Mouse (Mus musculus) kidney, embryonic 14.5 days (tissue): ENCODE results near the gene Ccdc155. TPM values are rescaled to one million over a fixed set of nuclear protein-coding genes. Genes with fewer than 3 reads are reported as not detected.
A peak's percentile ranks its signal among the peaks of the same experiment; 100 is the strongest.
"Not testable (repeated sequence)": the region's sequence is repeated elsewhere in the genome, so short reads cannot be mapped to it uniquely, and the experiment has no call there.

Source experiments
- ATAC-seq: fragments of 200-750 bp; cut with Nextera tagmentation; 2 replicates; pipeline ENCODE4 v1.8.0; 2017; ENCODE audit warnings: moderate number of reproducible peaks, mild to moderate bottlenecking, moderate TSS enrichment, moderate library complexity; ENCODE audit not compliant: low FRiP score, low TSS enrichment
- H3K27ac ChIP-seq: fragments of 300-500 bp; sonication (generic); 2 replicates; pipeline ENCODE4 v1.5.1; 2014; ENCODE audit warnings: low read depth, mild to moderate bottlenecking, low read length, moderate library complexity, mixed read lengths
- H3K27me3 ChIP-seq: fragments of 300-500 bp; sonication (generic); 2 replicates; pipeline ENCODE4 v1.6.1; 2014; ENCODE audit warnings: mild to moderate bottlenecking, low read length; ENCODE audit not compliant: control insufficient read depth, insufficient read depth
- H3K36me3 ChIP-seq: fragments of 300-500 bp; sonication (generic); 2 replicates; pipeline ENCODE4 v1.6.1; 2014; ENCODE audit warnings: low read length, mixed read lengths; ENCODE audit not compliant: control insufficient read depth, insufficient read depth
- H3K4me1 ChIP-seq: fragments of 300-500 bp; sonication (generic); 2 replicates; pipeline ENCODE4 v1.6.1; 2014; ENCODE audit warnings: low read length, mixed read lengths; ENCODE audit not compliant: control insufficient read depth, insufficient read depth
- H3K4me2 ChIP-seq: fragments of 300-500 bp; sonication (generic); replicated peaks from 2 replicates; pipeline ENCODE4 v1.6.1; 2014; ENCODE audit warnings: low read depth, mild to moderate bottlenecking, low read length
- H3K4me3 ChIP-seq: fragments of 300-500 bp; sonication (generic); 2 replicates; pipeline ENCODE4 v1.5.1; 2014; ENCODE audit warnings: mild to moderate bottlenecking, low read length
- H3K9ac ChIP-seq: fragments of 300-500 bp; sonication (generic); 2 replicates; pipeline ENCODE4 v1.6.1; 2014; ENCODE audit warnings: low read depth, mild to moderate bottlenecking, low read length, moderate library complexity
- H3K9me3 ChIP-seq: fragments of 300-500 bp; sonication (generic); 2 replicates; pipeline ENCODE4 v1.6.1; 2016; ENCODE audit warnings: low read length; ENCODE audit not compliant: control insufficient read depth
- WGBS: fragments of 180-500 bp; shearing (Covaris S2); extraction: QIAGEN DNeasy Blood & Tissue Kit; methylation state at CpG from one replicate; pipeline ENCODE4 v1.1.7; 2014; 5-methylcytosine and 5-hydroxymethylcytosine counted together
- polyA plus RNA-seq: library from polyadenylated mRNA; unstranded; fragments of >200 nt; fragmentation: Nextera tagmentation; extraction: Ambion mirVana; gene quantifications from 2 replicates; pipeline ENCODE4 v1.2.1, GENCODE M21; 2014

The Ccdc155 gene
- polyA plus RNA-seq, 1 experiment from 2014 or later, result 0.93 TPM

- H3K4me2 ChIP-seq, result no peak overlapping the region
- ATAC-seq, result no peak
- H3K9ac ChIP-seq, result no peak overlapping the region
- H3K27ac ChIP-seq, result no peak overlapping the region
- peaks cover 9% of the 10 kb centered on the region; the same call in 1 of the 2 replicates for H3K4me1 ChIP-seq
- 25% methylated on average over 7 of the region's 7 CpGs for WGBS
- no peaks in the 10 kb centered on the region for H3K36me3 ChIP-seq
- no peak overlapping the region for H3K4me3 ChIP-seq
- H3K27me3 ChIP-seq, result peaks cover 95% of the 10 kb centered on the region
- no peaks in the 10 kb centered on the region for H3K9me3 ChIP-seq
Measured at GRCm38 (mm10) chr7:45178550-45178949, 26.1 kb downstream of the Ccdc155 start.

GRCm38 (mm10) chr7:45176356-45176755, 28.3 kb downstream of the Ccdc155 start:
- Histone ChIP-seq H3K9me3 (no peaks in the 10 kb centered on the region), H3K27me3 (peaks cover 79% of the 10 kb centered on the region), H3K36me3 (no peaks in the 10 kb centered on the region), H3K27ac (no peak overlapping the region), H3K4me3 (peak overlapping the region; percentile 21), H3K9ac (0 out of 2 replicates have a peak overlapping the region, but pooled peaks have one; percentile 7), H3K4me2 (peak overlapping the region; percentile 26), H3K4me1 (peaks cover 5% of the 10 kb centered on the region; the same call in 1 of the 2 replicates)
- no peak for ATAC-seq
- 2% methylated on average over 30 of the region's 31 CpGs for WGBS

DNA sequence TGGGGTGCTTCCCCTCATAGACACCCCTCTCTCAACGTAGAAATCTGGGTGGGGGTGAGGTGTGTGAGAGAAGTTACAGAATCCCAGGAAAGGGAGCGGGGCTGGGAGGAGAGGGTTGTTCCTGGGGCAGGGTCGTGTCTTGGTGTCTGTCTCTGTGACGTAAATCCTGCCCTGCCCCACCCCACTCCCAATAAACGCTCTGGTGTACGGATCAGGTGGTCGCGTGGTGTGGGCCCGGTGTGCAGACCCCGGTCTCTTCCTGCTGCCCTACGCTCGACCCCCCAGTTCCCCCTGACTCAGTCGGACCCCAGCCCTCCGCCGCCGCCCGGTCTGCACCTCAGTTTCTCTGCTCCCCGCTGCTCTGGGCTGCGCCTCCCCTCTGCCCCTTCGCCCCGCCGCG, 28.8 kb downstream of the Ccdc155 start:
- Histone ChIP-seq H3K9ac (0 out of 2 replicates have a peak overlapping the region, but pooled peaks have one; percentile 7), H3K27me3 (peaks cover 75% of the 10 kb centered on the region), H3K4me2 (peak overlapping the region; percentile 26), H3K36me3 (no peaks in the 10 kb centered on the region), H3K4me1 (peaks cover 5% of the 10 kb centered on the region; the same call in 1 of the 2 replicates), H3K27ac (no peak overlapping the region), H3K9me3 (no peaks in the 10 kb centered on the region; the same call in 1 of the 2 replicates), H3K4me3 (peak overlapping the region; percentile 21)
- no peak for ATAC-seq
- WGBS, result 3% methylated on average over 19 of the region's 23 CpGs

GRCm38 (mm10) chr7:45175398-45175797, 29.3 kb downstream of the Ccdc155 start:
- Histone ChIP-seq H3K9ac (no peak overlapping the region), H3K4me3 (no peak overlapping the region), H3K4me1 (peaks cover 5% of the 10 kb centered on the region; the same call in 1 of the 2 replicates), H3K36me3 (no peaks in the 10 kb centered on the region), H3K9me3 (peaks cover 2% of the 10 kb centered on the region), H3K27me3 (peaks cover 69% of the 10 kb centered on the region), H3K27ac (no peak overlapping the region), H3K4me2 (no peak overlapping the region)
- no peak for ATAC-seq
- WGBS, result 2% methylated on average over 13 of the region's 13 CpGs

DNA sequence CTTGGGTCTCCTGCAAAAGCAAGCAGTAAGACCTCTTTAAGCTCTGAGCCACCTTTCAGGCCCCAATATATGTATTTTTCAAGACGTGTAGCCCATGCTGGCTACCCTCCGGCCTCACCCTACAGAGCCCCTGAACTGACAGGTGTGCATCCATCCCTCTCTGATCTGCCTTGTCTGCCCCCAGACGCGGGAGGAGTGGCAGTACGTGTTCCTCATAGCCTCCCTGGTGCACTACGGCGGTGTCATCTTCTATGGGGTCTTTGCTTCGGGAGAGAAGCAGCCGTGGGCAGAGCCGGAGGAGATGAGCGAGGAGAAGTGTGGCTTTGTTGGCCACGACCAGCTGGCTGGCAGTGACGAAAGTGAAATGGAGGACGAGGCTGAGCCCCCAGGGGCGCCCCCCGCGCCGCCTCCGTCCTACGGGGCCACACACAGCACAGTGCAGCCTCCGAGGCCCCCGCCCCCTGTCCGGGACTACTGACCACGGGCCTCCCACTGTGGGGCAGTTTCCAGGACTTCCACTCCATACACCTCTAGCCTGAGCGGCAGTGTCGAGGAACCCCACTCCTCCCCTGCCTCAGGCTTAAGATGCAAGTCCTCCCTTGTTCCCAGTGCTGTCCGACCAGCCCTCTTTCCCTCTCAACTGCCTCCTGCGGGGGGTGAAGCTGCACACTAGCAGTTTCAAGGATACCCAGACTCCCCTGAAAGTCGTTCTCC, 30.0 kb downstream of the Ccdc155 start:
- H3K27ac ChIP-seq, result no peak overlapping the region
- H3K4me1 ChIP-seq, result peaks cover 5% of the 10 kb centered on the region; the same call in 1 of the 2 replicates
- no peaks in the 10 kb centered on the region for H3K36me3 ChIP-seq
- H3K4me3 ChIP-seq, result no peak overlapping the region
- peaks cover 9% of the 10 kb centered on the region for H3K9me3 ChIP-seq
- no peak for ATAC-seq
- no peak overlapping the region for H3K9ac ChIP-seq
- 0 out of 2 replicates have a peak overlapping the region, but pooled peaks have one; percentile 4 for H3K4me2 ChIP-seq
- peaks cover 63% of the 10 kb centered on the region for H3K27me3 ChIP-seq
- 3% methylated on average over 28 of the region's 29 CpGs for WGBS

DNA sequence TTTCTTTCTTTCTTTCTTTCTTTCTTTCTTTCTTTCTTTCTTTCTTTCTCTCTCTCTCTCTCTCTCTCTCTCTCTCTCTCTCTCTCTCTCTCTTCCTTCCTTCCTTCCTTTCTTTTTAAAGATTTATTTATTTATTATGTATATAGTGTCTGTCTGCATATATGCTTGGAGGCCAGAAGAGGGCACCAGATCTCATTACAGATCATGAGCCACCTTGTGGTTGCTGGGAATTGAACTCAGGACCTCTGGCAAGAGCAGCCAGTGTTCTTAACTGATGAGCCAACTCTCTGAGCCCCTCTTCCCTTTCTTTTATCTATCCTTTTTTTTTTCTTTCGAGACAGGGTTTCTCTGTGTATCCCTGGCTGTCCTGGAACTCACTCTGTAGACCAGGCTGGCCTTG, 30.9 kb downstream of the Ccdc155 start:
- 76% methylated on average over 1 of the region's 1 CpGs for WGBS
- ATAC-seq, H3K9ac ChIP-seq, H3K4me2 ChIP-seq, H3K4me3 ChIP-seq, H3K27ac ChIP-seq, H3K4me1 ChIP-seq, H3K36me3 ChIP-seq: not testable (repeated sequence)
- H3K27me3 ChIP-seq, result peaks cover 61% of the 10 kb centered on the region
- H3K9me3 ChIP-seq, result peaks cover 18% of the 10 kb centered on the region

- no peak overlapping the region for H3K9ac ChIP-seq
- no peak overlapping the region for H3K27ac ChIP-seq
- no peaks in the 10 kb centered on the region for H3K36me3 ChIP-seq
- peaks cover 5% of the 10 kb centered on the region; the same call in 1 of the 2 replicates for H3K4me1 ChIP-seq
- peaks cover 20% of the 10 kb centered on the region for H3K9me3 ChIP-seq
- no peak overlapping the region for H3K4me2 ChIP-seq
- no peak for ATAC-seq
- WGBS, result 62% methylated on average over 7 of the region's 7 CpGs
- H3K4me3 ChIP-seq, result no peak overlapping the region
- H3K27me3 ChIP-seq, result peaks cover 61% of the 10 kb centered on the region
Measured at GRCm38 (mm10) chr7:45172974-45173373, 31.7 kb downstream of the Ccdc155 start.

DNA sequence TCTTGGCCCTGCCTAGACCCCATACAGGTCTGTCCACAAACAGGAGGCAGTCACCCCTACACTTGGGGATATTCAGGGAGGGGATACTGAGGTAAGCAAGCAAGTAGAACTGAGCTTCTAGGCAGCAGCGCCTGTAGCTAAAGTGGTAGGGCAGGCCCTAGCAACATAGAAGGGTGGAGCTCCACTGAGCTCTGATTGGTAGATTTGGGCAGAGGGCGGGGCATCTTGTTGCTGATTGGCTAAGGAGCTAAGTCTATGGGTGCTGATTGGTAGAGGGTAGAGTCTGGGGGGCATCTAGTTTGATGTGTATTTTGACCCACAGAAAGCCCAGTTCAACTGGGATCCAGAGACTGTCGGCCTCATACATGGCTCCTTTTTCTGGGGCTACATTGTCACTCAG, 35.2 kb downstream of the Ccdc155 start:
- Histone ChIP-seq H3K9me3 (peaks cover 20% of the 10 kb centered on the region), H3K27me3 (peaks cover 60% of the 10 kb centered on the region), H3K4me3 (no peak overlapping the region), H3K4me1 (no peaks in the 10 kb centered on the region), H3K4me2 (no peak overlapping the region), H3K36me3 (no peaks in the 10 kb centered on the region), H3K27ac (no peak overlapping the region), H3K9ac (no peak overlapping the region)
- ATAC-seq, result no peak
- 91% methylated on average over 3 of the region's 3 CpGs for WGBS

GRCm38 (mm10) chr7:45168656-45169055, 36.0 kb downstream of the Ccdc155 start:
- peaks cover 62% of the 10 kb centered on the region for H3K27me3 ChIP-seq
- H3K4me1 ChIP-seq, result peaks cover 3% of the 10 kb centered on the region; the same call in 1 of the 2 replicates
- H3K9me3 ChIP-seq, result peaks cover 20% of the 10 kb centered on the region
- no peak for ATAC-seq
- H3K4me2 ChIP-seq, result no peak overlapping the region
- H3K4me3 ChIP-seq, result no peak overlapping the region
- H3K9ac ChIP-seq, result no peak overlapping the region
- no peak overlapping the region for H3K27ac ChIP-seq
- H3K36me3 ChIP-seq, result no peaks in the 10 kb centered on the region
- WGBS, result 6% methylated on average over 24 of the region's 24 CpGs
